Mouse (Mus musculus) liver, postnatal 0 days (tissue): ENCODE results near the gene Lamb2.

Experiments
- CTCF ChIP-seq: sonication (generic); IDR thresholded peaks from 2 replicates; pipeline ENCODE4 v1.5.1; 2016; ENCODE audit warnings: antibody characterized with exemption, low read depth
- EP300 ChIP-seq: IDR thresholded peaks from 2 replicates; pipeline ENCODE4 v1.6.1; 2016; ENCODE audit warnings: antibody characterized with exemption, low read depth, mild to moderate bottlenecking

- TF ChIP-seq CTCF (no peak), EP300 (no peak)
These were observed 39.1 kb upstream of the Lamb2 start for GRCm38 (mm10) chr9:108440485-108440884.
